Mouse (Mus musculus): ENCODE measurements at regions not wholly inside any gene's neighbourhood (a gene's known extent, or its start where the extent isn't known, plus 50 kb on each side); places are given as distances from the start of the nearest gene placed in this dataset.

DNA sequence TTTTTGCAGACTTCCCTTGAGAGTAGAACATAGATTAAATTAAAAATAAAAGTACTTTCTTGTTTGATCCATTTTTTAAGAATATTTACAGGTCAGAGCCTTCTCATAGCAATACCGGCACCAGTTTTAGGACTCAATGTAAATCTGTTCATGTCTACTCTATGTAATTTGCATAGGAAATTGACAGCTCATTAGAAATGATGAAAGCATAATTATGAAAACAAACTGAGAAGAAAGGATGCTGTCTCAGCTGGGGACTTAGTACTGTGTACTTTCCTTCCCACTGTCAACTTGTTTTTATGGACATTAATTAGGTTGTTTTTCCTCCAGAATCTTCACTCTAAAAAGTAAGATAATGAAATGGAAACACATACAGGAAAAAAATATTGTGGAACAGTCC is 3344.8 kb upstream of the Gm6569 start:
- no peak for DNase-seq (ENCODE audit: low read depth, low spot score)

DNA sequence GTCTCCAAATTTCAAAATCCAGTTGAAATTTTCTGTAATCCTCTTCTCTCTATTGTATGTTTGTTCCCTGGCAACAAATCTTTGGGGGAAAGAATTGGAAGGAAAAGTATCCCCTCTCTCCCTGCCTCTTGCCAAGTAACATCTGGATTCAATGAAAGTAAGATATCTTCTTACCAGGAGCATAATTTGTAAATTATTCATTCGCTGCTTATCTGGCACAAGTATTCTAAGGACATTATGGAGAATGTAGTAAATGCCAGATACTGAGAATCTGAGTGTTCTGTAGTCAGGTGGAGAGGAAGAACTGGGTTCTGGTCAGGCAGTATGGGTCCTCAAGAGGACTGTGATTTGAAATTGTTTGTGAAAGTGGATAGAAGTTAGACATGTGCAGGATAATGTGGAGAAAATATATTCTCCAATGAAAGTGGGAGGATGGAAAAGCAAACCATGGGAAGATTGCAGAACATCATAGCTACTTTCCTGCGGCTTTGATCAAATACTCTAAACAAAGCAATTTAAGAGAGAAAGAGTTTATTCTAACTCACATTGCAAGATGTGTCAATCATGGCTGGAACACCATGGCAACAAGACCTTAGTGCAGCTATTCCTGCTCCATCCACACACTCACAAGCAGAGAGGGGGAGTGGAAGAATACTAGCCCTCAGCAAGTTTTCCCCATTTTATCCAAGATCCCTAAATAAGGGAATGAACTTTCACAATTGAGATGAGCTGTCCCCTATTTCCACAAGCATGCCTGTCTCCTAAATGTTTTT is 3327.1 kb upstream of the Gm6569 start:
- no peak for DNase-seq (ENCODE audit: low read depth, low spot score)

DNA sequence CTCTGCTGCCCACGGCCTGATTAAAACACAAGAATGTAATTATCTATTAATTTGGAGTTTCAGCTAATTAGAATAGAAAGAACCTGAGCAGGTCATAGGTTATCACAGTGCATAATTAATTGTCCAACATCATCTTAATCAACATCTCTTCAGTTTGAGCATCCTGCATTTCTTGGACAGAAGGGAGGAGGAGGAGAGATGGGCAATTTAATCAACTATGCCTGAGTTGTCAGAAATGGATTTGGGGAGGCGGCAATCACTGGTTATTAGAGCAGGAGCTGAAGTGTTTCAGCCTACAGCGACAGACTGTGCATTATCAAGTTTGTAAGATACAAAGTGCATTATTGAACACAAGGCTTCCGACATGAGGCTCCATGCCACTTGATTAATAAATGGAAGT is 3313.8 kb upstream of the Gm6569 start:
- no peak for DNase-seq (ENCODE audit: low read depth, low spot score)

DNA sequence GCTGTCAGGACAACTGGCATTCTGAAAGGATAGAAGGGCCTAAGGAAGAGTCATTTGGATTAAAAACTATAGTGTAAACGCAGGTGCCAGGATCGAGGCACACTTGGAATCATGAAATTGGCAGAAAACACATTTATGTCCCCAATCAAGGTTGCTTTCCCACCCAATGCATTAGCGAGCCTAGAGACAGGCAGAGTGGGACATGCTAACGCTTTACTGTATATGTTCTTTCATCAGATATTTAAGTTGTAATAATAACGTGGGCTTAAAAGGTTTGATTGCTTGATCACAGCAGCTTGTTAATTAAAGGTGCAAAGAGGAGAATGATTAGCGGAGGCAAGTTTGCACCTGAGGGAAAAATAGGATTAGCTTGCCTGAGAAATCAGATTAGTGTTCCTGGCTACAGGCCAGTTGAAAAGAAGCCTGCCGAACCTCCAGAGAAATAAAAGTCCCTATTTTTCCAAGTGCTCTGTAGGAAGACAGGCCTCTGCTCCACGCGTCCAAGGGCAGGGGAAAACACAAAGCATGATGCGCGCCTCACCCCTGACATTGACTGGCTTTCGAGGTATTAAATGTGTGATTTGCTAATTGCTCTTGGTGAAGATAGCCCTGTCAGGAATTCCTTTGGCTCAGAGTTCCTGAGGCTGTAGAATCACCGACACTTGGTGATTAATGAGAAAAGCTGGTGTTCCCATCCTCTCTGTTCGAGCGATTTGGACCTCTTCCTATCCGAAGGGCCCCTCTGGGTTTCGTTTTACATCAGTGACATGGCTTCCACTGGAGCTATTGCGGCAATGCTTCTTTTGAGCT is 3279.4 kb upstream of the Gm6569 start:
- DNase-seq (ENCODE audit: low read depth, low spot score): peak; percentile 23

DNA sequence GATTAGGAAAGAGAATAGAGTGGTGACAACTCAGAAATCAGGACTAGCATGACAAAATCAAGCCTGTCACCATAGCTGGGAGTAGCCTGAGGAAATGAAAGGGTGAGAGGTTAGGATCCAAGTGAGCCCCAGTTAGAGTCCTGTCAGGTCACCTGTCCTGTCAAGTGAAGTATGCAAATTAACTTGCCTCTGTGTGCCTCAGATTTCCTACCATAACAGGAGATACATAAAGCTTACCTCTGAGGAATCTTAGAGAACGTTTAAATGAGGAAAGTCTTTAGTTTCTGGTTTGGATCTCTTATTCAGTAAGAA is 3278.8 kb upstream of the Gm6569 start:
- no peak for DNase-seq (ENCODE audit: low read depth, low spot score)

DNA sequence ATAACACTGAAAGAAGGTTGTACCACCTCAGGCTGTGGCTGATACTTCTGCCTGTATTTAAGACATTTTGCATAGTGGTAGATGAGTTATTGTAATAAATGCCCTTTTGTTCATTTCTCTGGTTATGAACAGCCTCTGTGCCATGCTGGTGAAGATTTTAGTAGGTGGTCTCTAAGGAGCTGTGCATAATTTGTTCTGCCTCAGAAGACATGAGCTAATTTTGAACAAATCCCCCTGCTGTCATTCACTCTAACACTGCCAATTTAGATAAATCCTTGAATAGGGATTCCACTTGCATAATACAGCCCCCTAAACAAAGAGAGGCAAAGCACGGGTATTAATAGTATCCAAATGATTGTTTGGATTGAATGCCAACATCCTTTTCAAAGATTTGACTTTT is 3240.1 kb upstream of the Gm6569 start:
- no peak for DNase-seq (ENCODE audit: low read depth, low spot score)

DNA sequence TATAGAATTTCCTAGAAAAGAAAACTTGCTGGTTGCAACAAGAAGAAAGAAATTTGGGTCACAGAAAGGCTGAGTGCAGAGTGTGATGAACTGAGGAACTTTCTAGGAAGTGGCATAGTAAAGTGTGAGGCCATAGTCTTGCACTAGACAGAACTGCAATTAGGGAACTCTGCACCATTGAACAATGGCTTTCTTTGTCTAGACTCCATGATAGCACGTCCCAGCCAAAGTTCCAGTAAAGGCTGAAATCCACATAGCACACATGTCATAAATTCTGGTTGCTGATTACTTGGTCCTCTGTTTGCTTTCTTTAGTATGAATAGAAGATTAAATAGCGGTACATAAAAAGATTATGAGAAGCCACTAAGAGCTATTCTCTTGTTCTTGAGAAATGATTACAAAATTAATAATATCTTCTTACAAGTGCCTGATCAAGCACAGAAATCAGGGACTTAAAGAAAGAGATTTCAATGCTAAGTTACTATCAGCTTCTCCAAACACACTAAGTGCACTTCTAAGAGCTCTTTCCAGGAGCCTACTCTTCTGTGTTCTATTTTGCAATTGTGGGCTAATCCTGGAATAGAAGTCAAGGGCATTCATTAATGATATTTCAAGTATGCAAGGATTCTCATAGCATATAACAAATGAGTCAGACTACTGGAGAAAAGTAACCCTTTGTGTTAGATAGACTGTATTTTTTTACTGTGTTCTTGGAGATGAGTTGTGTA is 3233.4 kb upstream of the Gm6569 start:
- no peak for DNase-seq (ENCODE audit: low read depth, low spot score)

DNA sequence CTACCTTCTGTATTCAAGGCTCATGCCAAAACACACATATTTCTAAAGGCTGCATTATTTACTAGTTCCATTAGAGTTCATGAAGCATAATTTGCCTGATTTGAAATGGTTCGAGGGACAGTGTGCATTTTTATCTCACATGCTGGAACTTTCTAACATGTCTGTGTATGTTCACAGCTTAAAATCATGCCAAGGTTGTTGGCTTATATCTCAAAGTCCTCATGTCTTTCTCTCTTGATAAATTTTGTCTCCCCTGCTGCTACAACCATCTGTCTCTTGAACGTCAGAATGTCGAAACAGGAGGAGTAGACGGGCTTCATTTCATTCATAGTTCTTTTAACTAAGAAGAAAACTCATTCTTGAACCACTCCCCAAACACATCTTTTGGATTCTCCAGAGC is 3229.1 kb upstream of the Gm6569 start:
- DNase-seq (ENCODE audit: low read depth, low spot score): no peak

DNA sequence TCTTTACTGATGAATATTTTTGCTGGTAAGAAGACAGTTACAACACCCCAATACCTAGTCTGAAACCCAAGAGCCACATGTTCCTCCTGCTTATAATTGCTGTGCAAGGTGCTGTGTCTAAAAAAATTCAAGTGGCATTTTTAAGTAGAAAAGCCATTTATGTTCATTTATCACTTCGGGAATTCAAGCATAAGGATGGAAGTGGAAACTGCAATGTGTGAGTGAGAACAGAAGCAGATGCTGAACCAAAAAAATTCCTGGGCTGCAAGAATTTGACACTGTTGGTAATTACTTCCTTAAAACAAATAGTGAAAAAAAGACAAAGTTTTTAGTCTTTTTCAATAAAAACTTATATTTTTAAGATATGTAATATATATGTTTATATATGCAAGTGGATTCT is 3227.5 kb upstream of the Gm6569 start:
- no peak for DNase-seq (ENCODE audit: low read depth, low spot score)

DNA sequence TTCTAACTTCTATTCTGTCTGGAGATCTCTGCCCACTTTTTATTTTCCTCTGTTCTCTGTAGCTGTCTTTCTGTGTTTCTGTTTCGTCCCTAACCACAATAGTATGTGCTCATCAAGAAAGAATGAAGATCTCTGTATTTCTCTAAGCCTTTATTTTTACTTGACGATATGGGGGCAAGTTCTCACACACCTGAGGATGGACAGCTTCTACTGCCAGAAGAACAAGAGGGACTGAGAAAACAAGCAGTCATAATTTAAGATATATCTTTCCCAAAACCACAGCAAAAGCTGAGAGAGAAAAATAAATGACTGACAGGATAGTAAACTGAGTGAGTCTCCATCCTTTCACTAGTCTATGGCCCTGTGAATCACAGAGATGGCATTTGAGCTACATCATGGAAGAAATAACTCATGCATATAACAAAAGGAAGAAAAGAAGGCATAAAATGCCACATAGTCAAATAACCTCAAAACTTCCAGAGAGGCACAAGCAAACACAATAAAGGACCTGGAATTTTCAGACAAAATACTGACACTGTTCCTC is 3216.2 kb upstream of the Gm6569 start:
- DNase-seq (ENCODE audit: low read depth, low spot score): no peak

DNA sequence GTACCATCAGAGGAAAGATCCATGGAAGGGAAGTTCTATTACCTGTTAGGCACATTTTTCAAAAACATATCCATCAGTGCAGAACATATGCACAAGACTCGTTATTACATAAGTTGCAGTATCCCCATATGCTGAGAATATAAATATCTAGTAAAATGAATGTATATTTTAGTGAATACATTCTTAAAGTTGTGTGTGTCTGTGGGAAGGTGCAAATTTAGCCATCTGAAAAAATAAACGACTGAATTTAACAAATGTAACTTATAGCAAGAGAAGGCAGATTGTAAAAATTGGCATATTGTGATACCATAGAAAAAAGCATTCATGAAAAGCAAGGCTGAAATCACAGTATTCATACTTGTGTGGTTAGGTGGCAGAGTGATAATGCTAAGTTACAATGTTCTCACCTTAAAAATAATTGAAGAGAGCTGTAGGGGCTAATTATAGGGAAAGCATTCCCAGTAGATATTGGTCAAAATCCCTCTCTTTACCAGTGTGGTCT is 3193.3 kb upstream of the Gm6569 start:
- DNase-seq (ENCODE audit: low read depth, low spot score): no peak

DNA sequence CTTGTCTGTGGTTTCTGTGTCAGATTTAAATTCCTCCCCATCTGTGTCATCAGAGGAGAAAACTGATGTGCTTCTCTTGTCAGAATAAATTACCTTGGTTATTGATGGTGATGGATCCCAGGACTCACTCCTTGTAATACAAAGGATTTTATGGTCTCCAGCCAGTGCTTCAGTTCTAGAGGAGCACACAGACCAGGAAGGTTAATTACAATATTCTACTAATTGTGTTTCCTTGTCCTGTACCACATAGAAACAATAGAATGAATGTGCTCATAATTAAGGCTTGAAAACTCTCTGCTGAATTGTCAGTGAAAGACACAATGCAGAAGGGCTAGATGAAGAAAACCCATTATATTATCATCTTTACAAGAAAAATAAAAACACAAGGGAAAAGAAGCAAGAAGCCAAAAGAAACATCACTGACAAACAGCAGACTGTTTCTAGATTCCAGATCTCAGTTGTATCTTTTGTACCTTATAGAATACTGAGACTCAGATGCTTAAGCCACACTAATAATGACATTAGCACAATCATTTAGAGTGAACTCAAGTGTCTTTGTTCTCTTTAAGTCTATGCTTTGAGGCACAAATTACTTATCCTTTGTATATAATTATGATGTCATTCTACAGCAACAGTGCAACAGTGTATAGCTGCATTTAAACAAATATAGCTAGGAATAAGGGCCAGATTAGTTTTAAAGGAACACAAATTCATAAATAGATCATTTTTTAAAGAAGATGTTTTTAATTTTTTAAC is 3189.7 kb upstream of the Gm6569 start:
- DNase-seq (ENCODE audit: low read depth, low spot score): no peak

DNA sequence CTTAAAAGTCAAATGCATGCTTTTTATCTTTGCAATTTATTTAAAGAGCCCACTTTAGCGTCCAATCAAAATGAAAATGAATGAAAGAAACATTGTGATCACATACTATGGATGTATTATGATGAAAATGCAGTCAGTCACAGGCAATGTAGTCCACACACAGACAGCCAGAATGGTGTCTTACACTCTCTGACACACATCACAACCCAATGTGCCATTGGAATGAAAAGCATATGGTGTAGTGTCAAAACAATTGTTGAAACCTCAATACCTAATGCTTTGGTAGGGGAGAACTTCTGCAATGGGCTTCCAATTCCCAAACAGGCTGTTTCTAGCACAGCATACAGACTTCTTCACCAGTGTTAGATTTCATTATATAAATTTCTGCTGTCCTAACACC is 3158.8 kb upstream of the Gm6569 start:
- DNase-seq (ENCODE audit: low read depth, low spot score): no peak

DNA sequence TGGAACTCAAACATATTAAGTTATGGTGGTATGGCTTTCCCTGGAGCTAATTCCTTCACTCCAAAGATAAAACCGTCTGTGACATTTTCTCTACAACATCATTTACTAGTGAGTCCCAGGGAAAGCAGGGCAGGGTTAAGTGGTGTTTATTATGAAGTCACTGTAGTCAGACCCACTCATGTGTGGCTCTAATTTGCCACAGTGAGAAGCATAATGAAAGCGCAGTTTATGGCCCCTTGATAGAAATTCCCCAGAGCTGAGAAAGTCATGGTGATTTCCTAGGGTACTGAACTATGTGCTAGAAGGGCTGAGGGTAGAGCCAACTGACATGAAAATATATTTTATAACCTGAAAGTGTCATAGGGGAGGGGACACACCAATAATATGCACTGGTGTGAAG is 3129.8 kb upstream of the Gm6569 start:
- DNase-seq (ENCODE audit: low read depth, low spot score): no peak

DNA sequence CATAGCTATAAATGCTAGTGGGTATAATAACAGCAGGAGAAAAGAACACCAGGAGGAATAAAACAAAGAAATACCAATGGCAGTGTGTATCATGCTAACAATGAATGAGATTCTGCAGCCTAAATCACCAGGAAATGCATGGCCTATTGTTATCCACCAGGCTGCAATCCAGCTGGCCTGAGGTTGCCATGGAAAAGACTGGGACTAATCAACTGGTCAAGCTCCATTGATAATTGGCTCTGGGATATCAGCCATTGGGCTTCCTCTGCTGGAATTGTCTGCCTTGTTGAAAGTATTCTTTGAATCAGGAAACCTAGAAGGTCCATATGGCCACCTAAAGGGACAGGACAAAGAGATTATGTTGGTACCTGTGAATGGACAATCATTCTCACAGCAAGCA is 3120.6 kb upstream of the Gm6569 start:
- no peak for DNase-seq (ENCODE audit: low read depth, low spot score)

DNA sequence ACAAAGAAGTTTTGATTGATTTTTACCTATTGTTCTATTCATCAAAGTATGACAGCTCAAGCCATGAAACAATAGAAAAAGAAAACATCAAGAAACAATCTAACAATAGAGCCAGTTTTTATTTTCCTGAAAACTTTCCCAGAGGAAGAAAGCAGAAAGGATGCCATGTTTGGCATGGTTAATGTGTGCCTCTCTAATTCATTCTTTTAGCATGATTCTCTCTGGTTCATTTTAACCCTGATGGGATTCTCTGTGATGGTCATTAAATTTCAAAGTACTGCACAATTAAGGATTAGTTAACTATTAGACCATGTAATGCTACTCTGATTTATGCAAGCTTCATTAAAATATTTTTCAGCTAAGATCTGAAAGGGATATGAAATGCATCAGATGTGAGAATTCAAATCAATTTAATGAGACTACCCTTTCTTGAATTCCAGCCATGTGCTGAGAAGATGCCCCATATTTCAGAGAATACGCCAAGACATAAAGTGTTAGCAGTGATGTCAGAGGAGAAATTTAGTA is 3106.9 kb upstream of the Gm6569 start:
- peak; percentile 17 for DNase-seq (ENCODE audit: low read depth, low spot score)

DNA sequence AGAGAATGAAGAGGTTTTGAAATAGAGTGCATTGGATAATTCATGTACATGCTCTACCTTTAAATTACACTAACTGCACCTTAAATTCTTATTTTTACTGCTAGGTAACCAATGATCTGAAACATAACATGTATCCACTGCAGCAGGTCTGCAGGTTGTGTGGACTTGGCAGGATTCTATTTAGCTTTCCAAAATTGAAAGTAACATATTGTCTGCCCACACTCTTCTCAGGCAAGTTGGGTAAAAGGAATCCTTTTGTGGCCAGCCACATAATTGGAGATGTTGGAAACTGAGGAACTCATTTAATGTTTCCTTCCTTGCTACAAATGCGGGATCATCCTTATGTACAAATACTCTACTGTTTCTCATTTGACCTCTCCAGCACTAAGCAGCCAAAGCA is 3106.4 kb upstream of the Gm6569 start:
- no peak for DNase-seq (ENCODE audit: low read depth, low spot score)

DNA sequence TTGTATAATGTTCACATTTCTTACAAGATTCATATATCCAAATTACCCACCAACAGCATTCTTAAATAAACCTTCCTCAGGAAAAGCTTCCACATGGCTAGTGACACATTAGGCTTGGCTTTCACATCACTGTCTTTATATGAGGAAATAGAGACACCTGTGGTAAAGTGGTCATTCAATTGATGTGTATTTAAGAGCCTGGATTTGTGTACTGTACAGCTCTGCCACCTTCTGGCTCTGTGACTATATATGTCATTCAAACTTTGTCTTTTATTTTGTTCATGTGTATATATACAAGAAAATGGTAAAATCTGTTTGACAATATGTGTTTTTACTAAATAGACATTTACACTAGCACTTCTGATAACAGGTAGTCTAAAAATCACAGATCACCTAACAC is 3090.1 kb upstream of the Gm6569 start:
- no peak for DNase-seq (ENCODE audit: low read depth, low spot score)

DNA sequence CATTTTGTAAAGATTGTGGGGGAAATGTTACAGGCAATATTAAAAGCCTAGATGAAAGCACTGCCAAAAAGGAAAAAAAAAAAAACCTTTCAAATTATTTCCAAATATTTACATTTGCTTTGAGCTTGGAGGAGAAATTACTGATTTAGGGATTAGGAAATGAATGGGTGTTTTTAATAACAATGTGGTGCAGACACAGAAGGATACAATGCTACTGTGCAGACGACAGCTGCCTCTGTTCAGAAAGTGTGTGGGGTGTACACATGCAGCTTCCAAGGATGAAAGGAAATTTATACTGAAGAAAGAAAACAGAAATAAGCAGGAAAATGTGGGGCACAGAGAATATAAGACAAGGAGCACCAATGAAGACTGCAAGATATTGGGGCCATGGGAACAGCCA is 3070.3 kb upstream of the Gm6569 start:
- no peak for DNase-seq (ENCODE audit: low read depth, low spot score)

DNA sequence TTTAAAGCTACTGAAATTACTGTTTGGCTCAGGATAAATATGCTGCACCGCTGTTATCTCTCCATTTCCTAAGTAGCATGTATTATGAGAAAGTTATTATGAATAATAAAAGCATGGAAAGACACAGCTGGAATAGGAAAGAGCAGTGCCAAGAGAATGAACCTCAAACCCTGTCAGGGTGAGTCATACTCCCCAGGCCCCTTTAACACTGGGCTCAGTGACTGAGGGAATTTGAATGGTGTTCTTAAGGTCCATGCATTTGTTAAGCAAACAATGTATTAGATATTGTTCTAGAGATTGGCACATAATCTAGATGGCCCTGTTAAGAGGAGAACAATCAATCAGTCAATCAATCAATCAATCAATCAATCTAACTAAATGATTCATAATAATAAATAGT is 3069.8 kb upstream of the Gm6569 start:
- DNase-seq (ENCODE audit: low read depth, low spot score): no peak

DNA sequence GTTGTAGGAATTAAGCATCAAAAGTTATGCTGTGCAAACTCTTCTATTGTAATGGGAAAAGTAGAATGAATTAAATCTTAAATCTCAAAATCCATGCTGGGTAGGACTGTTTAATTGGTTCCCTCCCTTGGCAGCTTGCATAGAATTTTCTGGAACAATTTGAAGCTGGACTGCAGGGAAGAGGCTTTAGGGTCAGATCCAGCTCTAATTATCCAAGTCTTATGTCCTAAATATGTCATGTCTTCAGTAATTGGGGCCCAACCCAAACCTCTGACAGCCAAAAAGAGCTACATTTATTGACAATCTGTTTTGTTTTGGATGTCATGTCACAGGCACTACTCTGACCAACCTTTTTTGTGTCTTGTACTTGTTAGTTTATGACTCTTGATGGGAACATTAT is 3068.9 kb upstream of the Gm6569 start:
- no peak for DNase-seq (ENCODE audit: low read depth, low spot score)

All from retina, postnatal 7 days (tissue).